Mouse (Mus musculus) lung, postnatal 0 days (tissue): ENCODE results near the gene Fryl.

Experiments
- CTCF ChIP-seq: IDR thresholded peaks from 2 replicates; pipeline ENCODE4 v1.5.1; 2016; ENCODE audit warnings: antibody characterized with exemption, mild to moderate bottlenecking
- EP300 ChIP-seq: IDR thresholded peaks from 2 replicates; pipeline ENCODE4 v1.6.1; 2016; ENCODE audit warnings: antibody characterized with exemption, mild to moderate bottlenecking, control low read depth

DNA sequence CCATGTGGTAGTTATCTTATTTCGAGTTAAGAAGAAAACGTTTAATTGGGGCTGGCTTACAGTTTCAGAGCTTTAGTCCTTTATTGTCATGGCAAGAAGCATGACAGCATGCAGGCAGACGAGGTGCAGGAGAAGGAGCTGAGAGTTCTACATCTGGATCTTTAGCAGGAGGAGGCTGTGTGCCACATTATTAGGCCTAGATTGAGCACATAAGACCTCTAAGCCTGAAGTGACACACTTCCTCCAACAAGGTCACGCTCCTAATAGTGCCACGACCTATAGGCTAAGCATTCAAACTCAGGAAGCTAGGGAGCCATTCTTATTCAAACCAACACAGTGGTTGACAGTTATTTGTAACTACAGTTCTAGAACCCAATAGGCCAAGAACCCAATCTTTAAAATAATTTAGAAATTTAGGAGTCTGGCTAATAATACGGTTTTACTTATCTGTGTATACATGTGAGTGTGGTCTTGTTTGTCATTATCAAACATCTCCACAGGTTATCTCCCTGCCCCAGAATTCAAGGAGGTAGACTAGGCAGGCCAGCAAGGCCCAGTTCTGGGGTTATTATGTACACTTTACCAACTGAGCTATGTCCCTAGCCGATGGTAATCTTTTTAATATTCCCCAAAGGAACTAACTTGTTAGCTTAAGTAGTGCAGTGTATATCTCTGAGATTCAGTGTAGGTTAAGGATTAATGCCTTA, 45.3 kb upstream of the Fryl start:
- TF ChIP-seq EP300: no peak
- TF ChIP-seq CTCF: no peak
